Mouse (Mus musculus) hindbrain, embryonic 10.5 days (tissue): ENCODE measurements around the gene Gm17542. TPM values are rescaled to one million over a fixed set of nuclear protein-coding genes. Genes with fewer than 3 reads are reported as not detected.
"Not testable (repeated sequence)": the region's sequence is repeated elsewhere in the genome, so short reads cannot be mapped to it uniquely, and the experiment has no call there.

ENCODE experiments used
- DNase-seq: peaks from one replicate; pipeline ENCODE4 v3.0.0-alpha.2; 2017; ENCODE audit warnings: low spot score
- H3K27ac ChIP-seq: fragments of 300-500 bp; sonication (generic); 2 replicates; pipeline ENCODE4 v1.5.1; 2016; ENCODE audit warnings: mild to moderate bottlenecking, moderate library complexity
- H3K27me3 ChIP-seq: fragments of 300-500 bp; sonication (generic); 2 replicates; pipeline ENCODE4 v1.6.1; 2016; ENCODE audit warnings: mild to moderate bottlenecking; ENCODE audit not compliant: poor library complexity, insufficient read depth, severe bottlenecking
- H3K36me3 ChIP-seq: fragments of 300-500 bp; sonication (generic); 2 replicates; pipeline ENCODE4 v1.6.1; 2016; ENCODE audit warnings: mild to moderate bottlenecking, moderate library complexity
- H3K4me1 ChIP-seq: fragments of 300-500 bp; sonication (generic); replicated peaks from 2 replicates; pipeline ENCODE4 v1.6.1; 2016; ENCODE audit warnings: mild to moderate bottlenecking
- H3K4me3 ChIP-seq: fragments of 300-500 bp; sonication (generic); 2 replicates; pipeline ENCODE4 v1.5.1; 2016; ENCODE audit warnings: mild to moderate bottlenecking, moderate library complexity
- H3K9me3 ChIP-seq: fragments of 300-500 bp; sonication (generic); 2 replicates; pipeline ENCODE4 v1.6.1; 2016; ENCODE audit warnings: mild to moderate bottlenecking, moderate library complexity
- WGBS: fragments of 180-500 bp; shearing (Covaris S2); methylation state at CpG from one replicate; pipeline ENCODE4 v1.1.7; 2016; 5-methylcytosine and 5-hydroxymethylcytosine counted together
- polyA plus RNA-seq: library from polyadenylated mRNA; unstranded; fragments of >200 nt; fragmentation: Nextera tagmentation; extraction: Ambion mirVana; gene quantifications from 2 replicates; pipeline ENCODE4 v1.2.1, GENCODE M21; 2016

The Gm17542 gene
- not detected in 2 replicates for polyA plus RNA-seq

GRCm38 (mm10) chr10:58718110-58718509 lies at the start of gene Gm17542:
Gm17542 (minus strand) TSS chr10:58718210.
- H3K36me3 ChIP-seq, DNase-seq, H3K4me3 ChIP-seq, H3K4me1 ChIP-seq, H3K9me3 ChIP-seq, H3K27ac ChIP-seq, H3K27me3 ChIP-seq: not testable (repeated sequence)

DNA sequence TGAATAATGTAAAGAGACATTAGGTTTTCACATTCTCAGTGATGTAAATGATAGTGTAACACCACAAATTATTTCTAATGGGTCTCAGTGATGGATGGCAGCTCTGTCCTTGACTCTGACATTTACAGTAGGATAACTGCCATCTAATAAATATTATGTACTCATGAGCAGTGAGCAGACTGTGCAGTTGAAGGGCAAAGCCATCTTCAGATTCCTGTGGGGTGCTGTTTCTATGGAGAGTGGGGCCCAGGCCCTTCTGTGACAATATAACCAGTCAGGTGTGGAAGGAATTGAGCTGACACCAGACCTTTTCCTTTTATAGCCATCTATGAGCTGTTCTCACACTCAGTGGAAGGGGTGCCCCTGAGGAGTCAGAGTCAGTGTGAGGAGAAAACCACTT lies 21.8 kb upstream of the Gm17542 start:
- Histone ChIP-seq H3K9me3 (no peaks in the 10 kb centered on the region), H3K27ac (no peak overlapping the region), H3K4me3 (no peak overlapping the region), H3K4me1 (no peaks in the 10 kb centered on the region), H3K27me3 (no peaks in the 10 kb centered on the region), H3K36me3 (no peaks in the 10 kb centered on the region)
- DNase-seq, result no peak

DNA sequence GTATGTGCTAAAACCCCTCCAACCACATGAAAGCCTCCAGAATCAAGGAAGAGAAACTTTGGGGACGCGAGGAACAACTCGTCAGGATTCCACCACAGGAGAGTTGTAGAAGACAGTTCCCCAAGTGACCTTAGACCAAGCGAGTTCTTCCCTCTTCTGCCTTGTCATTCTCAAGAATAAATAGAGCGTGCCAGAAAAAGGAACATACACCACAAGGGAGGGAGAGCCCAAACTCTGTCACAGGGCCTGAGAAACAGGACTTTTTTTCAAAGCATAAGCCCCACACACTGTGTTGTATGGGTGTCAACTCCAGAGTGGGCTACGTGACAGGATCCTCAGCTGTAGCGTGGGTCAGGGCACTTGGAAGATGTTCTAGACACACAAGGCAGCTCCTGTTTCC lies 20.1 kb upstream of the Gm17542 start:
- DNase-seq, result no peak
- 86% methylated on average over 7 of the region's 7 CpGs for WGBS
- no peaks in the 10 kb centered on the region for H3K36me3 ChIP-seq
- H3K4me3 ChIP-seq, result no peak overlapping the region
- H3K27me3 ChIP-seq, result no peaks in the 10 kb centered on the region
- no peak overlapping the region for H3K27ac ChIP-seq
- H3K9me3 ChIP-seq, result no peaks in the 10 kb centered on the region
- H3K4me1 ChIP-seq, result no peaks in the 10 kb centered on the region

DNA sequence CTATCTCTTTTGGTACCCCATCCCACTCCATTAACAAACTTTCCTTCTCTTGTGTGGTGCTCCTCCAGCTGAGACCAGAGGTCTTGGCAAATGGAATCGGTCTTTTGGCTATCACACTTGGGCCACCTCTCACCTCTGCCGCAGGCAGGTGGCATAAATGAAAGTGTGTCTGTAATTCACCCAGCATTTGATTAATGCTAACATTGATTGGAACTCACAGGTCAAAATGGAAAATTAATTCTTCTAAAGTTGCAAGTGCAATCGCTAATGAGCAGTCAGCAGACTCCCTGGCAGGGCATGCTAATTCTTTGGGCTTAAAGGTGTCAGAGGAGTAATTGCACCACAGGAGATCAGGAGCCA lies 3.2 kb downstream of the Gm17542 start:
- WGBS, result 64% methylated on average over 3 of the region's 3 CpGs
- no peak for DNase-seq
- Histone ChIP-seq H3K9me3 (no peaks in the 10 kb centered on the region), H3K4me3 (no peak overlapping the region), H3K36me3 (no peaks in the 10 kb centered on the region), H3K27me3 (no peaks in the 10 kb centered on the region), H3K4me1 (no peaks in the 10 kb centered on the region; the same call in 1 of the 2 replicates), H3K27ac (no peak overlapping the region)

DNA sequence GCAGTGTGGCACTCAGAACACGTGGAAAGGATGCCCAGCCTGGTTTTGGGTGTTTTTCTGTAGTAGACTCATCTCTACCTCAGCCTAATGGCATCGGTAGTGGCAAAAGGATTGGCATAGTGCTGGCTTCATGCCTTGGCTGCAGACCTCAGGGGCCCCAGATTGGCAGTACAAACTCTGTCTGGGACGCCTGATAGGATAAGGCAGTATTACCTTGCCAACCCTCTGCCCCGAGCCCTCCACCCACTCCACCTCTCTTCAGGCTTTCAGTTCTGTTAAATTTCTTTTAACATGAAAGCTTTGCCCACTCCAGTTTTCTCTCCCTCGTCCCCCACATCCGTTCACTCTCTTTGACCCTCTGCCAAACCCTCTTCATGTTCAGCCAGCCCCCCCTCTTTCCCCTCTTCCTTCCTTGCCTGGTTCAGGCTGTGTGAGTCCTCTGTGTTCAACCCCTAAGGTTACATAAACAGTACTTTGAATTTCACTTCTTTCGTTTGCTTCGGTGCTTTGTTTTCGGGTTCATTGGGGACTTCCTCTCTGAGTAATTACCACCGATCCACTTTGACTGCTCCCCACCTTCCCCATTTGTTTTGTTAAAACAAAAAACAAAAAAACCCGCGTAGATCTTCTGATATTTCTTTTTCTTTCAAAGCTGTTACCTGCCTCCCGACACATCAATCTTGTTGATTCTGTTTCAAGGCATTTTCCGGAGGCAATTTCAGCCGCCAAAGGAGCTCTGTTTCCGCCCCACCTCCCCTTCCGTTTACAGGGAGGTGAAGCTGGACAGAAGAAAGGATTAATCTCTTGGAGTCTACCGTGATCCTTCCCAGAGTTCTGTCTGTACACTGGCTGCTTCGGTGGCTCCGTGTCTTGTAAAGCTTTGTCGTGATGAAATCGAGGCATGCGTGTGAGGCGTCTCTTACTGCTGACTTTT lies 3.9 kb downstream of the Gm17542 start:
- WGBS, result 48% methylated on average over 24 of the region's 24 CpGs
- peak overlapping the region; percentile 14; the same call in 1 of the 2 replicates for H3K4me3 ChIP-seq
- H3K36me3 ChIP-seq, result no peaks in the 10 kb centered on the region
- H3K9me3 ChIP-seq, result no peaks in the 10 kb centered on the region
- H3K27ac ChIP-seq, result no peak overlapping the region
- peak; percentile 10 for DNase-seq
- H3K4me1 ChIP-seq, result no peaks in the 10 kb centered on the region; the same call in 1 of the 2 replicates
- no peaks in the 10 kb centered on the region for H3K27me3 ChIP-seq

GRCm38 (mm10) chr10:58713225-58713624 lies 4.8 kb downstream of the Gm17542 start:
- WGBS, result 91% methylated on average over 7 of the region's 7 CpGs
- H3K27ac ChIP-seq, result no peak overlapping the region
- no peaks in the 10 kb centered on the region for H3K9me3 ChIP-seq
- H3K27me3 ChIP-seq, result no peaks in the 10 kb centered on the region
- no peak for DNase-seq
- no peaks in the 10 kb centered on the region; the same call in 1 of the 2 replicates for H3K4me1 ChIP-seq
- no peak overlapping the region for H3K4me3 ChIP-seq
- H3K36me3 ChIP-seq, result no peaks in the 10 kb centered on the region

DNA sequence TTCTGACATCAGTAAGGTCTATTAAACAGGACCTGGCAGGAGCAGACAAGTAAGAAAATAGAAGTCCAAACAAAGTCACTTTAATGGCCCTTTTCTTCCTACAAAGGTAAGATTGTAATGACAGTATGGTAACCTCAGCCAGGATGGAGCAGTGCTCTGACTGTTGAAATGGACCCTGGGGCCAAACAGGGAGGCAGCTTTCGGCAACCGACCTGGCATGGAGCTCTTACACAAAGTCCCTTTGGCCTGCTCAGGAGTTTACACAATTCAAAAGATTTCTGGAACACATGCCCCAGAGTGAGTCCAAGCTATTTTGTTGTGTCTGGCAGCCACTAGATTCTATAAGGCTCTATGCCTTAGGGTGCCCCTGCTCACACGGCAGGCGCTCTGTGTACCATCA lies 9.0 kb downstream of the Gm17542 start:
- H3K4me3 ChIP-seq, result no peak overlapping the region
- H3K9me3 ChIP-seq, result no peaks in the 10 kb centered on the region
- WGBS, result 91% methylated on average over 4 of the region's 4 CpGs
- DNase-seq, result no peak
- H3K27me3 ChIP-seq, result no peaks in the 10 kb centered on the region
- H3K4me1 ChIP-seq, result no peaks in the 10 kb centered on the region
- H3K27ac ChIP-seq, result no peak overlapping the region
- no peaks in the 10 kb centered on the region for H3K36me3 ChIP-seq

DNA sequence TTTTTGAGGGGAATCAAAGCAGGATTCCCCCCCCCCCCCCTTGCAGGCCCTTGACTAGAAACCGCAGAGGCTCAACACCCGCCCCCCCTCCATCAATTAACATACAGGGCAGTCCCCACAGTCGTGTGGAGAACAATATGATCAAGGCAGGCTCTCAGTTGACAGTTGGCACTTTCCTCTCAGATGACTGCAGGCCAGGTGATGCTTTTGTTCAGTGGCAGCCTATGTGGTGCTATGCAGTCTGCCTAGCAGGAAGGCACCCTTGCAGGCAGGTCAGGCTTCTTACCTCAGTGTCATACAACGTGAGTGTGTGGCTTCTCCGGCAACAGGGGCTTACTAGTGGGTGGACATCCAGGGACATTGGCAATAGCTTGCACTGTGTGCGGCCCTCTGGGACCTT lies 17.4 kb downstream of the Gm17542 start:
- DNase-seq, result no peak
- Histone ChIP-seq H3K4me3 (no peak overlapping the region), H3K27ac (no peak overlapping the region), H3K9me3 (no peaks in the 10 kb centered on the region), H3K27me3 (no peaks in the 10 kb centered on the region), H3K4me1 (peaks cover 5% of the 10 kb centered on the region), H3K36me3 (no peaks in the 10 kb centered on the region)
- WGBS, result 51% methylated on average over 6 of the region's 6 CpGs

DNA sequence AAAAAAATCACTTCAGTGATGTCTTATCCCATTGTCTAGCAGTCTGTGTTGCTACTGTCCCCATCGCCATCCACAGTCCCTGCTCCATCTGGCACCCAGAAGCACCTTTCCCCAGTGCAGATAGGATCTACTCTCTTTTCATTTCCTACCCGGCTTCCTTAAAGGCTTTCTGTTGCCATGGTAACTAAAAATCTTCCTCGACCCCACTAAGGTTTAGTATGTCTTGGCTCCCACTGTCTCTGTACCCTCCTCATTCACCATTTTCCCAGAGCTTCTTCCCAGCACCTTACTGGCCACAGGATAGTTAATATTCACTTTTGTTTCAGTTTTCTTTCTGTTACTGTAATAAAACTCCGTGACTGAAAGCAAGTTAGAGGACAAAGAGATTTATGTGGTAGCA lies 17.9 kb downstream of the Gm17542 start:
- Histone ChIP-seq H3K4me3 (no peak overlapping the region), H3K27me3 (no peaks in the 10 kb centered on the region), H3K4me1 (peaks cover 5% of the 10 kb centered on the region), H3K36me3 (no peaks in the 10 kb centered on the region), H3K27ac (no peak overlapping the region), H3K9me3 (no peaks in the 10 kb centered on the region)
- 54% methylated on average over 4 of the region's 4 CpGs for WGBS
- DNase-seq, result no peak

- Histone ChIP-seq H3K36me3 (no peaks in the 10 kb centered on the region), H3K27ac (no peak overlapping the region), H3K4me1 (peaks cover 5% of the 10 kb centered on the region), H3K4me3 (no peak overlapping the region), H3K9me3 (no peaks in the 10 kb centered on the region), H3K27me3 (no peaks in the 10 kb centered on the region)
- 91% methylated on average over 4 of the region's 4 CpGs for WGBS
- no peak for DNase-seq
These were observed 19.1 kb downstream of the Gm17542 start for GRCm38 (mm10) chr10:58698955-58699354.

DNA sequence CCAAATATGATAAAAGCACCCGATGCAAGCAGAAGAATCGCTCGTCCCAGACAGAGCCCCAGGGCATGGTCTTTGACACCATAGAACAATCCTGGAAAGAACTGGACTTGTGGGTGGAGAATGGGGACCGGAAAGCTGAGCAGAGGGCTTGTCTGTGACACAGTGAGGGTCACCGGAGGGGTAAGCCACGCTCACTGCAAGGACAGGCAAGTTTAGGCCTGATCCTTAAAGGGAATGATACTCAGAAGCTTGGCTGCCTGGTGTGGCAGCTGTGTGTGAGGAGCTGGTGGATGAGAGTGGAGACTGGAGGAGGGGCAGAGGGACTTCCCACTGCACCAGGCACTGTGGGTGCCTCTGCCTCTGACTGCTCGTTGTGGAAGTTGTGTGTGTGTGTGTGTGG lies 27.0 kb downstream of the Gm17542 start:
- Histone ChIP-seq H3K4me1 (no peaks in the 10 kb centered on the region; the same call in 1 of the 2 replicates), H3K36me3 (no peaks in the 10 kb centered on the region), H3K27me3 (no peaks in the 10 kb centered on the region), H3K27ac (no peak overlapping the region), H3K4me3 (no peak overlapping the region), H3K9me3 (no peaks in the 10 kb centered on the region)
- 73% methylated on average over 7 of the region's 7 CpGs for WGBS
- no peak for DNase-seq

DNA sequence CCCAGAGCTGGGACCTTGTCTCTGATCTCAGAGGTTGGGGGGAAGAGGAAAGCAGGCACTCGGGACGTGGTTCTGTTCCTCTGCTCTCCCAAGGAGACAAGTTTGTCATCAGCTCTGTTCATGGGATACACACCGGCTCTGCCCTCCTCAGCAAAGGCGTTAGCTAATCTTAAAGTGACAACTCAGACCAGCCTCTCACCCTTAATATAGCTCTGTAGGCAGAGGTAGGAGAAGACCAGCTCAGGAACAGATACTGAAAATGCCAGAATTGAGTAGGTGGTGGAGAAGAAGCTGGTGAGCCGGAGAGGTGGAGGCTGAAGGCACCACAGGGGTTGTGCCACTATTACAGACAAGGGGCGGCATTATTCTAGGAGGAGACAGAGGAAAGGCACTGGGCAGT lies 38.7 kb downstream of the Gm17542 start:
- Histone ChIP-seq H3K36me3 (no peaks in the 10 kb centered on the region), H3K27ac (no peak overlapping the region), H3K9me3 (no peaks in the 10 kb centered on the region), H3K27me3 (peaks cover 12% of the 10 kb centered on the region), H3K4me1 (0 out of 2 replicates have a peak, but pooled peaks cover 4% of the 10 kb centered on the region), H3K4me3 (no peak overlapping the region)
- 85% methylated on average over 6 of the region's 6 CpGs for WGBS
- DNase-seq, result no peak

- H3K9me3 ChIP-seq, result no peaks in the 10 kb centered on the region
- H3K36me3 ChIP-seq, result no peaks in the 10 kb centered on the region
- peak within 1 kb of the TSS; percentile 47 for H3K4me3 ChIP-seq
- WGBS, result 4% methylated on average over 20 of the region's 20 CpGs
- no peak within 1 kb of the TSS for H3K27ac ChIP-seq
- peaks cover 22% of the 10 kb centered on the region for H3K4me1 ChIP-seq
- DNase-seq, result peak; percentile 86
- peaks cover 15% of the 10 kb centered on the region for H3K27me3 ChIP-seq
These were observed 42.5 kb downstream of the Gm17542 start, which contains the start of gene Edar for GRCm38 (mm10) chr10:58675533-58675932. Edar (minus strand) TSS chr10:58675654.
